Mouse (Mus musculus): ENCODE measurements around the gene Gdf3.

GRCm38 (mm10) chr6:122602992-122603322, 6.9 kb downstream of the Gdf3 start:
- TF ChIP-seq POLR2A (IDR thresholded peaks at IDR 0.05; ENCODE audit: low read depth, low read length) (no peak), CTCF (IDR thresholded peaks at IDR 0.05; ENCODE audit: borderline replicate concordance, insufficient read depth, low read length) (no peak)

Measured in embryonic fibroblast, embryonic 13.5 days (primary cell).